Mouse (Mus musculus) CH12.LX (cell line): ENCODE measurements around the gene Pfkfb3. TPM values are rescaled to one million over a fixed set of nuclear protein-coding genes. Genes with fewer than 3 reads are reported as not detected.

ENCODE experiments used
- DNase-seq: peaks from one replicate; pipeline ENCODE4 v3.0.0-alpha.2; 2013; ENCODE audit errors: extremely low read depth
- H3K27ac ChIP-seq: 2 replicates; pipeline ENCODE4 v1.5.1; 2012; ENCODE audit warnings: low read depth, mild to moderate bottlenecking, control low read depth, moderate library complexity; ENCODE audit not compliant: insufficient read depth
- H3K27me3 ChIP-seq: replicated peaks from 2 replicates; pipeline ENCODE3; 2012; ENCODE audit warnings: inconsistent platforms
- H3K36me3 ChIP-seq, 2 experiments: replicated peaks in 1 of 2; 2 replicates each; pipeline versions ENCODE3 to v1.6.1; 2012; ENCODE audit warnings: inconsistent platforms in 1 of 2, low read length in 1 of 2, mild to moderate bottlenecking in 1 of 2, mixed read lengths in 1 of 2, moderate library complexity in 1 of 2; ENCODE audit not compliant: control insufficient read depth in 1 of 2, insufficient read depth in 1 of 2
- H3K4me1 ChIP-seq, 2 experiments: 2 replicates each; pipeline ENCODE4 v1.6.1; 2012; ENCODE audit warnings: inconsistent platforms in 1 of 2, moderate library complexity in 1 of 2; ENCODE audit not compliant: insufficient read depth in 2 of 2, control insufficient read depth in 1 of 2
- H3K4me2 ChIP-seq: 2 replicates; pipeline ENCODE4 v1.6.1; 2012; ENCODE audit warnings: low read depth, mild to moderate bottlenecking, control low read depth; ENCODE audit not compliant: poor library complexity, insufficient read depth, severe bottlenecking
- H3K4me3 ChIP-seq, 3 experiments: fragments of 150-350 bp in 1 of 3; sonication (generic) in 1 of 3; replicated peaks in 1 of 3; 2 replicates each; pipeline versions ENCODE3 to v1.5.1; 2011 to 2012; ENCODE audit warnings: low read depth in 2 of 3, low read length in 2 of 3, mild to moderate bottlenecking in 2 of 3, moderate library complexity in 2 of 3, control low read depth in 1 of 3, improper control_type of control experiment in 1 of 3, inconsistent platforms in 1 of 3, mixed read lengths in 1 of 3; ENCODE audit not compliant: poor library complexity in 1 of 3
- H3K79me2 ChIP-seq: replicated peaks from 2 replicates; pipeline ENCODE4 v1.6.1; 2012; ENCODE audit warnings: mild to moderate bottlenecking, moderate library complexity; ENCODE audit not compliant: control insufficient read depth, poor library complexity, insufficient read depth, severe bottlenecking; ENCODE audit errors: extremely low read depth
- H3K9ac ChIP-seq: 2 replicates; pipeline ENCODE4 v1.6.1; 2012; ENCODE audit warnings: low read depth, mild to moderate bottlenecking, control low read depth, moderate library complexity; ENCODE audit not compliant: insufficient read depth
- H3K9me3 ChIP-seq: replicated peaks from 2 replicates; pipeline ENCODE3; 2012; ENCODE audit warnings: low read length, inconsistent platforms, mixed read lengths
- BHLHE40 ChIP-seq: IDR thresholded peaks from 2 replicates; pipeline ENCODE4 v1.6.1; 2011; ENCODE audit warnings: mild to moderate bottlenecking, low read depth, low read length, improper control_type of control experiment
- CHD1 ChIP-seq: IDR thresholded peaks from 2 replicates; pipeline ENCODE4 v1.6.1; 2012; ENCODE audit warnings: low read depth, low read length, improper control_type of control experiment, inconsistent platforms
- CHD2 ChIP-seq: IDR thresholded peaks from 2 replicates; pipeline ENCODE4 v1.6.1; 2011; ENCODE audit warnings: low read length, improper control_type of control experiment
- E2F4 ChIP-seq: IDR thresholded peaks from 2 replicates; pipeline ENCODE4 v1.6.1; 2011; ENCODE audit warnings: low read depth, low read length, improper control_type of control experiment; ENCODE audit not compliant: insufficient replicate concordance
- HCFC1 ChIP-seq: IDR thresholded peaks from 2 replicates; pipeline ENCODE4 v1.6.1; 2012; ENCODE audit warnings: low read depth, mild to moderate bottlenecking, inconsistent platforms, low read length, improper control_type of control experiment
- JUN ChIP-seq: IDR thresholded peaks from 2 replicates; pipeline ENCODE4 v1.6.1; 2011; ENCODE audit warnings: low read depth, mild to moderate bottlenecking, low read length, improper control_type of control experiment, moderate library complexity; ENCODE audit not compliant: insufficient read depth
- KAT2A ChIP-seq: IDR thresholded peaks from 2 replicates; pipeline ENCODE4 v1.6.1; 2012; ENCODE audit warnings: low read length, improper control_type of control experiment, inconsistent platforms; ENCODE audit not compliant: insufficient replicate concordance
- MAX ChIP-seq: IDR thresholded peaks from 2 replicates; pipeline ENCODE4 v1.6.1; 2011; ENCODE audit warnings: low read length, improper control_type of control experiment
- MAZ ChIP-seq: IDR thresholded peaks from 2 replicates; pipeline ENCODE4 v1.6.1; 2012; ENCODE audit warnings: low read depth, mild to moderate bottlenecking, inconsistent platforms, low read length, improper control_type of control experiment, moderate library complexity
- MEF2A ChIP-seq: IDR thresholded peaks from 2 replicates; pipeline ENCODE4 v1.6.1; 2014; ENCODE audit warnings: low read depth, mild to moderate bottlenecking, inconsistent platforms, low read length, improper control_type of control experiment, borderline replicate concordance
- MXI1 ChIP-seq: IDR thresholded peaks from 2 replicates; pipeline ENCODE4 v1.6.1; 2011; ENCODE audit warnings: mild to moderate bottlenecking, low read depth, low read length, improper control_type of control experiment
- MYC ChIP-seq: IDR thresholded peaks from 2 replicates; pipeline ENCODE4 v1.6.1; 2011; ENCODE audit warnings: low read depth, mild to moderate bottlenecking, improper control_type of control experiment, low read length
- NELFE ChIP-seq: IDR thresholded peaks from 2 replicates; pipeline ENCODE4 v1.6.1; 2011; ENCODE audit warnings: low read depth, low read length, improper control_type of control experiment
- NRF1 ChIP-seq: IDR thresholded peaks from 2 replicates; pipeline ENCODE4 v1.6.1; 2014; ENCODE audit warnings: low read depth, mild to moderate bottlenecking, inconsistent platforms, low read length, improper control_type of control experiment, moderate library complexity
- PAX5 ChIP-seq: IDR thresholded peaks from 2 replicates; pipeline ENCODE4 v1.6.1; 2012; ENCODE audit warnings: low read length, inconsistent platforms, mixed read lengths
- POLR2A ChIP-seq: IDR thresholded peaks from 2 replicates; pipeline ENCODE4 v1.6.1; 2011; ENCODE audit warnings: low read depth, mild to moderate bottlenecking, improper control_type of control experiment, low read length
- POLR2AphosphoS2 ChIP-seq: IDR thresholded peaks from 2 replicates; pipeline ENCODE4 v1.6.1; 2011; ENCODE audit warnings: low read depth, low read length, improper control_type of control experiment
- RAD21 ChIP-seq: IDR thresholded peaks from 2 replicates; pipeline ENCODE4 v1.6.1; 2011; ENCODE audit warnings: low read depth, mild to moderate bottlenecking, low read length, improper control_type of control experiment, moderate library complexity
- RCOR1 ChIP-seq: conservative IDR thresholded peaks from 2 replicates; pipeline ENCODE4 v1.6.1; 2012; ENCODE audit warnings: low read depth, mild to moderate bottlenecking, inconsistent platforms, low read length, improper control_type of control experiment
- SIN3A ChIP-seq: IDR thresholded peaks from 2 replicates; pipeline ENCODE4 v1.6.1; 2012; ENCODE audit warnings: low read length, improper control_type of control experiment, inconsistent platforms
- SMC3 ChIP-seq: IDR thresholded peaks from 2 replicates; pipeline ENCODE4 v1.6.1; 2011; ENCODE audit warnings: low read depth, low read length, improper control_type of control experiment
- TBP ChIP-seq: conservative IDR thresholded peaks from 2 replicates; pipeline ENCODE4 v1.6.1; 2011; ENCODE audit warnings: low read depth, low read length, improper control_type of control experiment
- TCF12 ChIP-seq: IDR thresholded peaks from 2 replicates; pipeline ENCODE4 v1.6.1; 2014; ENCODE audit warnings: low read depth, mild to moderate bottlenecking, inconsistent platforms, low read length, improper control_type of control experiment
- UBTF ChIP-seq: IDR thresholded peaks from 2 replicates; pipeline ENCODE4 v1.6.1; 2012; ENCODE audit warnings: low read depth, mild to moderate bottlenecking, inconsistent platforms, low read length, improper control_type of control experiment, moderate library complexity
- USF1 ChIP-seq: IDR thresholded peaks from 2 replicates; pipeline ENCODE4 v1.6.1; 2014; ENCODE audit warnings: low read depth, mild to moderate bottlenecking, inconsistent platforms, low read length, improper control_type of control experiment
- USF2 ChIP-seq: conservative IDR thresholded peaks from 2 replicates; pipeline ENCODE4 v1.6.1; 2011; ENCODE audit warnings: low read depth, low read length, improper control_type of control experiment
- ZC3H11A ChIP-seq: IDR thresholded peaks from 2 replicates; pipeline ENCODE4 v1.6.1; 2012; ENCODE audit warnings: low read depth, mild to moderate bottlenecking, inconsistent platforms, low read length, improper control_type of control experiment
- ZKSCAN1 ChIP-seq: IDR thresholded peaks from 2 replicates; pipeline ENCODE4 v1.6.1; 2012; ENCODE audit warnings: low read depth, inconsistent platforms, low read length, improper control_type of control experiment, borderline replicate concordance
- ZMIZ1 ChIP-seq: IDR thresholded peaks from 2 replicates; pipeline ENCODE4 v1.6.1; 2012; ENCODE audit warnings: low read depth, mild to moderate bottlenecking, inconsistent platforms, low read length, improper control_type of control experiment
- ZNF384 ChIP-seq: IDR thresholded peaks from 2 replicates; pipeline ENCODE4 v1.6.1; 2012; ENCODE audit warnings: low read depth, low read length, improper control_type of control experiment, inconsistent platforms
- dilution Hi-C: fragments of 300-500 bp; cut with MboI; formaldehyde crosslinking; loops from 2 replicates; pipeline ENCODE4 v1.14.3; 2020; ENCODE audit warnings: low sequenced_read_pairs; ENCODE audit not compliant: extremely low pct_unique_long_range_greater_than_20kb, extremely low pct_ligation_motif_present
- in situ Hi-C: fragments of 300-500 bp; cut with MboI; formaldehyde crosslinking; loops from 3 replicates; pipeline ENCODE4 v1.14.3; 2019; ENCODE audit warnings: low sequenced_read_pairs, low pct_ligation_motif_present, low pct_unique_long_range_greater_than_20kb, mixed read lengths
- polyA plus RNA-seq: library from polyadenylated mRNA; unstranded; fragments of >175 nt; gene quantifications from 2 replicates; pipeline ENCODE4 v1.2.1, GENCODE M21; 2012; ENCODE audit warnings: low read depth; ENCODE audit not compliant: insufficient read length
- total RNA-seq, 2 experiments: library from RNA; depleted of rRNA; stranded (reverse); fragments of 300-350 nt in 1 of 2; fragments of >200 nt in 1 of 2; gene quantifications; 2 replicates each; pipeline ENCODE4 v1.2.3; 2012 to 2014

Pfkfb3 gene
- total and polyA plus RNA-seq, 3 experiments: 6.5 to 17.2 (median 6.7) TPM

DNA sequence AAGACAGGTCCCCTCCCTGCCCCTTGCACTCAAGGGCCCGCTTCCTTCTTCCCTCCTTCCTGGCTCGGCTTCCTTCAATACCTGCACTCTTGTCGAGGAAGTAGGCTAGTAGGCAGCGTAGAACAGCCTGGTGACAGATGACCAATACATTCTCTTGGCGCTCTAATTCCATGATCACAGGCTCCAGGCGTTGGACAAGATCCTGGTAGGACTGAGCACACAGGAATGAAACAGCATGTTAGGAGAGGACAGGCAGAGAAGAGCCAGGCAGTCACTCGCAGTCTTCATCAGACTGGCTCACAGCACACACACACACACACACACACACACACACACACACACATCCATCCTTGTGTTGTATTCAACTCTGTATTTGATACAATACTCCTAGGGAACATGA lies 71.5 kb downstream of the Pfkfb3 start:
- peaks cover 43 to 100% of the 10 kb centered on the region in 2 experiments for H3K36me3 ChIP-seq
- peaks cover 0 to 4% of the 10 kb centered on the region in 2 experiments; a peak in 2 of 4 replicates for H3K4me1 ChIP-seq
- dilution Hi-C loops: no loop called here
- in situ Hi-C loops: no loop called here
- no peak overlapping the region for H3K9ac ChIP-seq
- H3K4me3 ChIP-seq: no peak overlapping the region
- no peaks in the 10 kb centered on the region for H3K27me3 ChIP-seq
- no peaks in the 10 kb centered on the region for H3K9me3 ChIP-seq
- DNase-seq: no peak
- H3K4me2 ChIP-seq: no peak overlapping the region
- H3K79me2 ChIP-seq: no peaks in the 10 kb centered on the region; the same call in 1 of the 2 replicates
- no peak overlapping the region for H3K27ac ChIP-seq
- no peak for TF ChIP-seq HCFC1
- TF ChIP-seq CHD1: no peak
- no peak for TF ChIP-seq MEF2A
- TF ChIP-seq NELFE: no peak
- TF ChIP-seq SMC3: no peak
- TF ChIP-seq MAX: no peak
- TF ChIP-seq ZC3H11A: no peak
- no peak for TF ChIP-seq E2F4
- no peak for TF ChIP-seq MYC
- TF ChIP-seq SIN3A: no peak
- no peak for TF ChIP-seq TCF12
- TF ChIP-seq RCOR1: no peak
- no peak for TF ChIP-seq POLR2AphosphoS2
- no peak for TF ChIP-seq UBTF
- no peak for TF ChIP-seq CHD2
- no peak for TF ChIP-seq POLR2A
- TF ChIP-seq PAX5: no peak
- no peak for TF ChIP-seq KAT2A

DNA sequence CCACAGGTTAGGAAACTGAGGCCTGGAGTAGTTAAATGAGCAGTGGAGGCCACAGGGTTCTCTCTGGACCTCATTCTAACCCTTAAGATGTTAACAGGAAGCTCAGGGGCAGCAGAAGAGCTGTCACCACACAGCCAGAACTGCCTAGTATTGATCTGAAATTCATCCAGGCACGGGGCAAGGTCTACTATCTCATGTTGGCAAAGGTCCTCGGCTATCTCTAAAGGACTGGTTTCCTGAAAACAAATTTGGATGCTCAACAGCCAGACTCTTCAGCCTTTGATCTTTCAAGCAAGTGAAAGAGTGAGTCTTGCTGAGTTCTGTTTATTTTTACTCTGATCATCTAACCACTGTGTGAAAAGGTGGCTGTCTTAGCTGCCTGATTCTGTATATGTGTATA lies 74.9 kb downstream of the Pfkfb3 start:
- no peaks in the 10 kb centered on the region for H3K27me3 ChIP-seq
- H3K4me1 ChIP-seq: no peaks in the 10 kb centered on the region
- H3K4me2 ChIP-seq: no peak overlapping the region
- no peak overlapping the region for H3K4me3 ChIP-seq
- H3K27ac ChIP-seq: no peak overlapping the region
- TF ChIP-seq USF2: no peak
- no peak for TF ChIP-seq USF1
- TF ChIP-seq BHLHE40: no peak
- no peak for TF ChIP-seq JUN
- no peak for TF ChIP-seq E2F4
- no peak for TF ChIP-seq ZMIZ1
- TF ChIP-seq POLR2A: no peak
- TF ChIP-seq NRF1: no peak
- no peak for TF ChIP-seq RAD21
- no peak for TF ChIP-seq ZKSCAN1
- no peak for TF ChIP-seq PAX5
- TF ChIP-seq ZC3H11A: no peak
- no peak for TF ChIP-seq UBTF
- TF ChIP-seq TBP: no peak
- no peak for TF ChIP-seq MXI1
- no peak for TF ChIP-seq MAZ
- no peak for TF ChIP-seq SIN3A
- TF ChIP-seq POLR2AphosphoS2: no peak
- no peak for TF ChIP-seq ZNF384
- H3K9me3 ChIP-seq: no peaks in the 10 kb centered on the region
- in situ Hi-C loops (no loop called here), dilution Hi-C loops (no loop called here)
- H3K9ac ChIP-seq: no peak overlapping the region
- H3K79me2 ChIP-seq: no peaks in the 10 kb centered on the region; the same call in 1 of the 2 replicates
- no peak for DNase-seq
- peaks cover 40 to 100% of the 10 kb centered on the region in 2 experiments for H3K36me3 ChIP-seq
